Mouse (Mus musculus): Measurements from ENCODE around the gene Brwd3. TPM values are rescaled to one million over a fixed set of nuclear protein-coding genes. Genes with fewer than 3 reads are reported as not detected.

Gene Brwd3
- total RNA-seq, 1 experiment from 2014 or later: 7.3 TPM

Other genes starting within 250 kb of the Brwd3 start
- not detected in 2 replicates for gene Gm379, start 169.5 kb downstream of the Brwd3 start, total RNA-seq (2017)
- gene Hmgn5, start 179.0 kb upstream of the Brwd3 start, total RNA-seq (2017): 27.6 and 66.5 TPM in 2 replicates